Mouse (Mus musculus) olfactory bulb, adult 2 months (tissue): Measurements from ENCODE around the gene Pcmtd2.

Experiments
- CTCF ChIP-seq: fragments of 200-500 bp; IDR thresholded peaks from 2 replicates; pipeline ENCODE4 v1.5.1; 2012; ENCODE audit warnings: low read depth, mild to moderate bottlenecking, low read length, moderate library complexity; ENCODE audit not compliant: insufficient read depth
- POLR2A ChIP-seq: fragments of 200-500 bp; IDR thresholded peaks from 2 replicates; pipeline ENCODE4 v1.6.1; 2012; ENCODE audit warnings: mild to moderate bottlenecking, low read depth, low read length, moderate library complexity; ENCODE audit not compliant: insufficient read depth

- TF ChIP-seq POLR2A: no peak
- no peak for TF ChIP-seq CTCF
Measured at GRCm38 (mm10) chr2:181845709-181846394, 8.2 kb downstream of the Pcmtd2 start.
